7 mouse cellular contexts compared by ENCODE assay signal in the genomic region with DNA sequence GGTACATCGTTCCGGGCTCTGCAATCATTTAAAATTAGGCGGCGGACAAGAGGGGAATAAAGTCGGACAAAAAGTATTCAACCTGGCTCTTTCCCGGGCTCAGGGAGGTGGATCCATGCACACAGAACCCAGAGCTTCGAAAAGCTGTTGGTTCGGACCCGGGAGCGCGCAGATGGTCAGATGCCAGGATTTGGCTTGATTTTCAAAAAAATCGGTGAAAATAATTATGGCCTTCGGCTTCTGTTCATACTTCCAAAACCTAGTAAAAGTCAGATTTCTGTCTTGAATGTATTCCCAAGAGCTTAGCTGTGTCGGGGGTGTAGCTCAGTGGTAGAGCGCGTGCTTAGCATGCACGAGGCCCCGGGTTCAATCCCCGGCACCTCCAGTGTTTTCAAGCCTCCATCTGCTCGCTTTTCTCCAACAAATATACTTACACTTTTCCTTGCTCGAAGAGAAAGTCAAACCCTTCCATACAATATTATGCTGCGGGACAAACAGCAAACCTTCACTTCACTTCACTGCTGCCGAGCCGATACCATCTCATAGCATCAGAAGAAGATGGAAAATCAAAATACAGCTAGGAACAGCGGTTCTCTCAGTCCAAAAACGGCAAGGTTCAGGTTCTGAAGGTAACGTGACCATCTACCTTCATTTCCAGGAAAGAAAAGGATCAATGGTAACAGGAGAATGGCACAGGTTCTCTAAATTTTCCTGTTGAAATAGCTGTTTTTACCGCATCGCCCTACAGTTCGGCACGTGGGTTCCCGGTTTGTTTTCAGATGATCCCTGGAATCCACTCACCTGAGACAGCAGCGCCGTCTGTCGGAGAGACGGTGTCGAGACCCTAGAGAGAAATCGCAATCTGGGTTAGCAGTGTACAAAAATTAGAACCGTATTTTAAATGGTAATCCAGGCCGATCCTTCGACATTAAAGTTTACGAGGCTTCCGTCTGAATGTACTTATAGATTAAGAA. TPM values are rescaled to one million over a fixed set of nuclear protein-coding genes. Genes with fewer than 3 reads are reported as not detected.
DNase-seq lines count a peak whose midpoint lies in the region; ATAC-seq and TF ChIP-seq lines count a peak whose summit lies in the region.

No protein-coding gene starts in this region.

- 1% methylated on average over 43 of the region's 43 CpGs for WGBS in embryonic facial prominence, embryonic 10.5 days
- WGBS in intestine, postnatal 0 days, result under 1% methylated on average over 43 of the region's 43 CpGs
- WGBS in midbrain, embryonic 11.5 days, result under 1% methylated on average over 43 of the region's 43 CpGs

- H3K4me1 ChIP-seq in embryonic facial prominence, embryonic 10.5 days, result peaks cover 20% of the 10 kb centered on the region
- H3K4me1 ChIP-seq in intestine, postnatal 0 days (replicated peaks; ENCODE audit: control insufficient read depth, insufficient read depth, low read length), result no peaks in the 10 kb centered on the region; the same call in 1 of the 2 replicates
- no peaks in the 10 kb centered on the region for H3K4me1 ChIP-seq in midbrain, embryonic 11.5 days (ENCODE audit: control insufficient read depth, insufficient read depth, low read length)

- H3K4me3 ChIP-seq in embryonic facial prominence, embryonic 10.5 days, result peak overlapping the region; percentile 65
- H3K4me3 ChIP-seq in intestine, postnatal 0 days (ENCODE audit: low read depth, low read length), result peak overlapping the region; percentile 55
- H3K4me3 ChIP-seq in midbrain, embryonic 11.5 days (ENCODE audit: low read depth, low read length), result peak overlapping the region; percentile 41

- no peaks in the 10 kb centered on the region for H3K36me3 ChIP-seq in embryonic facial prominence, embryonic 10.5 days (replicated peaks)
- no peaks in the 10 kb centered on the region for H3K36me3 ChIP-seq in intestine, postnatal 0 days (ENCODE audit: control insufficient read depth, insufficient read depth)
- H3K36me3 ChIP-seq in midbrain, embryonic 11.5 days (ENCODE audit: control insufficient read depth, insufficient read depth, low read length), result no peaks in the 10 kb centered on the region

- H3K4me2 ChIP-seq in intestine, postnatal 0 days (replicated peaks; ENCODE audit: low read depth), result peak overlapping the region; percentile 66
- H3K4me2 ChIP-seq in midbrain, embryonic 11.5 days, result peak overlapping the region; percentile 66

- H3K9me3 ChIP-seq in embryonic facial prominence, embryonic 10.5 days, result 0 out of 2 replicates have a peak, but pooled peaks cover 3% of the 10 kb centered on the region
- no peaks in the 10 kb centered on the region for H3K9me3 ChIP-seq in intestine, postnatal 0 days (ENCODE audit: control insufficient read depth)
- H3K9me3 ChIP-seq in midbrain, embryonic 11.5 days (ENCODE audit: control insufficient read depth, low read length), result no peaks in the 10 kb centered on the region

- peak; percentile 92 for TF ChIP-seq CTCF in intestine, postnatal 0 days (IDR thresholded peaks at IDR 0.05; ENCODE audit: low read depth)

- no peak overlapping the region for H3K9ac ChIP-seq in intestine, postnatal 0 days (ENCODE audit: low read depth, low read length)
- H3K9ac ChIP-seq in midbrain, embryonic 11.5 days (ENCODE audit: low read length), result peak overlapping the region; percentile 58

- intact Hi-C loops in left cerebral cortex, postnatal 4 days (cut with DNase I), result no loop called here

- ATAC-seq in granulocyte monocyte progenitor cell, adult 5-6 weeks (replicated peaks; ENCODE audit: poor library complexity, severe bottlenecking), result peak; percentile 93
- peak; percentile 87 for ATAC-seq in intestine, postnatal 0 days
- ATAC-seq in midbrain, embryonic 11.5 days (ENCODE audit: low FRiP score), result peak; percentile 94

- peak overlapping the region; percentile 70 for H3K27ac ChIP-seq in embryonic facial prominence, embryonic 10.5 days (replicated peaks)
- H3K27ac ChIP-seq in intestine, postnatal 0 days (ENCODE audit: low read depth, low read length), result no peak overlapping the region
- H3K27ac ChIP-seq in midbrain, embryonic 11.5 days (ENCODE audit: low read depth, low read length), result no peak overlapping the region

- no peaks in the 10 kb centered on the region for H3K27me3 ChIP-seq in embryonic facial prominence, embryonic 10.5 days (replicated peaks; ENCODE audit: low read depth, poor library complexity, severe bottlenecking)
- H3K27me3 ChIP-seq in intestine, postnatal 0 days (replicated peaks; ENCODE audit: control insufficient read depth, insufficient read depth, low read length), result no peaks in the 10 kb centered on the region
- H3K27me3 ChIP-seq in midbrain, embryonic 11.5 days (ENCODE audit: control insufficient read depth, insufficient read depth, low read length), result no peaks in the 10 kb centered on the region

- DNase-seq in adrenal gland, postnatal 14 days, result peak; percentile 85
- peak; percentile 86 for DNase-seq in embryonic facial prominence, embryonic 10.5 days (ENCODE audit: low spot score)
- DNase-seq in left cerebral cortex, postnatal 4 days, result peak; percentile 77
- peak; percentile 99 for DNase-seq in midbrain, embryonic 11.5 days (ENCODE audit: low spot score, missing footprints)
- peak; percentile 80 for DNase-seq in right cerebral cortex, postnatal 4 days

RNA-seq across cellular contexts. Expression of a gene that starts 54.8 kb away (rescaled TPM):
- total RNA-seq in adrenal gland, postnatal 14 days (2021), result 51.5 and 56.3 TPM in 2 replicates
- 180 and 191 TPM in 2 replicates for polyA plus RNA-seq in embryonic facial prominence, embryonic 10.5 days (2016; fragmentation: Nextera tagmentation; extraction: Ambion mirVana)
- total RNA-seq in granulocyte monocyte progenitor cell, adult 5-6 weeks (2014; fragmentation: Nextera tagmentation), result 142 and 143 TPM in 2 replicates
- 144 and 167 TPM in 2 replicates for total RNA-seq in granulocyte monocyte progenitor cell, adult 5-6 weeks (2017)
- polyA plus RNA-seq in intestine, postnatal 0 days (2015; fragmentation: Nextera tagmentation; extraction: Ambion mirVana), result 51.1 and 53.2 TPM in 2 replicates
- 10 to 100 TPM; 57.6 to 65.0 TPM for total RNA-seq in left cerebral cortex, postnatal 4 days (2021)
- 136 and 138 TPM in 2 replicates for polyA plus RNA-seq in midbrain, embryonic 11.5 days (2014; fragmentation: Nextera tagmentation; extraction: Ambion mirVana)

RNA-seq across cellular contexts. Expression of a gene that starts 58.5 kb away (rescaled TPM):
- not detected in 2 replicates for total RNA-seq in adrenal gland, postnatal 14 days (2021)
- not detected in 2 replicates for polyA plus RNA-seq in embryonic facial prominence, embryonic 10.5 days (2016; fragmentation: Nextera tagmentation; extraction: Ambion mirVana)
- total RNA-seq in granulocyte monocyte progenitor cell, adult 5-6 weeks (2014; fragmentation: Nextera tagmentation), result not detected in 2 replicates
- not detected in 2 replicates for total RNA-seq in granulocyte monocyte progenitor cell, adult 5-6 weeks (2017)
- polyA plus RNA-seq in intestine, postnatal 0 days (2015; fragmentation: Nextera tagmentation; extraction: Ambion mirVana), result not detected in 2 replicates
- not detected for total RNA-seq in left cerebral cortex, postnatal 4 days (2021)
- polyA plus RNA-seq in midbrain, embryonic 11.5 days (2014; fragmentation: Nextera tagmentation; extraction: Ambion mirVana), result not detected in 2 replicates
